Comparison of ENCODE assay signal across 10 mouse cellular contexts in the genomic region with DNA sequence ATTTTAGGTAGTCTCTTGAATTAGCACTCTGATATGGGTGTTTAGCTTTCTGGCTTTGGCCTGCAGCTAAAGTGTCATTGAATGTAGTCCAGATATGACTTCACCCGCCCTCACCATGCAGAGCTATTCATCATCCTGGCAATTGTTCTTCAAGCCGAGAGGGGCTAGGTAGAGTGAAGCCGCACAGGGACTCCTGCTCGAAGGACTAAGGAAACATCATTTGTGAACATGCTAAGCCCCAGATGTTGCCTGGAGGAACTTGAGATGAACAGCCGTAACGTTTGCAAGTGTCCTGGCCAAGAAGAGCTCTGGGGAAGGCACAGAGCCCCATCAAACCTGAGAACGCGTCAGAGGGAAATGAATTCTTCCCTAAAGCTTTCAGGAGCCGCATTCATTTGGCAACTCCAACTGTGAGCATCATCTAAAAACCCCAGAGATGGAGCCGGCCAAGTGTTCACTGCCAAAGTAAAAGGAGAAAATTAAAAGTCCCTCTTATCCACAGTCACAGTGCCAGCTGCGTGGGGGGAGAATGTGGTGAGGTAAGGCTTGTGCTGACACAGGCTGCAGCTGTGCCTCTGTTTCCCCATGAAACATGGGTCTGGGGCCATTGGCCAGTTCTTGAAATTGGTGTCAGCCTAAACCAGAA. TPM values are rescaled to one million over a fixed set of nuclear protein-coding genes. Genes with fewer than 3 reads are reported as not detected.
DNase-seq lines count a peak whose midpoint lies in the region; ATAC-seq and TF ChIP-seq lines count a peak whose summit lies in the region.
"Had no signal": no experiment of that assay in that cellular context is flagged by ENCODE, and none has a peak within 500 bp of the region (broad histone marks: within the 10 kb centered on the region; RNA-seq: fewer than 3 reads in every experiment).

No protein-coding gene starts in this region.

- ATAC-seq in frontal cortex, adult (ENCODE audit: low TSS enrichment) = peak; percentile 91
- ATAC-seq in forebrain, postnatal 0 days = peak; percentile 26; the same call in 1 of the 2 replicates
- ATAC-seq in erythroid progenitor cell, adult 5-6 weeks (replicated peaks; ENCODE audit: low FRiP score, poor library complexity, severe bottlenecking) = no peak

- H3K9me3 ChIP-seq in forebrain, postnatal 0 days (ENCODE audit: low read length) = no peaks in the 10 kb centered on the region
- no peaks in the 10 kb centered on the region for H3K9me3 ChIP-seq in limb, embryonic 10.5 days (replicated peaks)
- H3K9me3 ChIP-seq: lung, embryonic 15.5 days had no signal

- H3K4me3 ChIP-seq in forebrain, postnatal 0 days (ENCODE audit: low read depth, low read length) = no peak overlapping the region
- H3K4me3 ChIP-seq in limb, embryonic 10.5 days = no peak overlapping the region
- H3K4me3 ChIP-seq: lung, embryonic 15.5 days had no signal

- no peak for DNase-seq in frontal cortex, postnatal 14 days (ENCODE audit: low spot score in 2 of 2)
- peak; percentile 45 for DNase-seq in adrenal gland, postnatal 14 days
- peak; percentile 54 for DNase-seq in forebrain, postnatal 0 days
- DNase-seq in limb, embryonic 10.5 days (ENCODE audit: low spot score) = no peak
- no peak for DNase-seq in embryo, embryonic 10 days (ENCODE audit: low spot score)
- no peak for DNase-seq in embryo, embryonic 11 days

- H3K4me1 ChIP-seq in forebrain, postnatal 0 days (ENCODE audit: insufficient read depth) = peaks cover 25% of the 10 kb centered on the region
- H3K4me1 ChIP-seq in limb, embryonic 10.5 days = peaks cover 54% of the 10 kb centered on the region

- H3K4me2 ChIP-seq in forebrain, postnatal 0 days (ENCODE audit: low read depth) = no peak overlapping the region
- H3K4me2 ChIP-seq: lung, embryonic 15.5 days had no signal

- no peaks in the 10 kb centered on the region for H3K36me3 ChIP-seq in forebrain, postnatal 0 days (ENCODE audit: insufficient read depth)
- H3K36me3 ChIP-seq in limb, embryonic 10.5 days = peaks cover 8% of the 10 kb centered on the region; the same call in 1 of the 2 replicates
- H3K36me3 ChIP-seq: lung, embryonic 15.5 days had no signal

- TF ChIP-seq CTCF in forebrain, postnatal 0 days (IDR thresholded peaks at IDR 0.05; ENCODE audit: low read depth) = no peak

- 43% methylated on average over 11 of the region's 11 CpGs for WGBS in forebrain, postnatal 0 days
- 83% methylated on average over 11 of the region's 11 CpGs for WGBS in limb, embryonic 10.5 days

- H3K27ac ChIP-seq in forebrain, postnatal 0 days (ENCODE audit: low read depth, low read length) = no peak overlapping the region
- peak overlapping the region; percentile 75 for H3K27ac ChIP-seq in limb, embryonic 10.5 days
- H3K27ac ChIP-seq: lung, embryonic 15.5 days had no signal

- H3K9ac ChIP-seq in forebrain, postnatal 0 days = no peak overlapping the region
- H3K9ac ChIP-seq: lung, embryonic 15.5 days had no signal

- H3K27me3 ChIP-seq in forebrain, postnatal 0 days (ENCODE audit: insufficient read depth, low read length) = no peaks in the 10 kb centered on the region
- H3K27me3 ChIP-seq in limb, embryonic 10.5 days (ENCODE audit: low read depth, poor library complexity, severe bottlenecking) = no peaks in the 10 kb centered on the region
- H3K27me3 ChIP-seq: lung, embryonic 15.5 days had no signal

RNA-seq across cellular contexts. Expression of a gene that starts 10.8 kb away (rescaled TPM):
- 0.30 TPM in 1 of 2 replicates, not detected in the other for total RNA-seq in adrenal gland, postnatal 14 days (2021)
- 1.1 TPM in 1 of 2 replicates, not detected in the other for total RNA-seq in forebrain, postnatal 0 days (2014; rRNA removed)
- polyA plus RNA-seq in forebrain, postnatal 0 days (2015; fragmentation: Nextera tagmentation; extraction: Ambion mirVana) = 0.29 and 0.69 TPM in 2 replicates
- polyA plus RNA-seq in limb, embryonic 10.5 days (2016; fragmentation: Nextera tagmentation; extraction: Ambion mirVana) = 0.38 TPM in 2 replicates
- not detected in 2 replicates for total RNA-seq in erythroid progenitor cell, adult 5-6 weeks (2015; ENCODE audit: low replicate concordance)
- total RNA-seq in erythroid progenitor cell, adult 5-6 weeks (2017; ENCODE audit: low replicate concordance) = not detected in 2 replicates

RNA-seq across cellular contexts. Expression of a gene that starts 39.0 kb away (rescaled TPM):
- total RNA-seq in adrenal gland, postnatal 14 days (2021) = not detected in 2 replicates
- not detected in 2 replicates for total RNA-seq in forebrain, postnatal 0 days (2014; rRNA removed)
- polyA plus RNA-seq in forebrain, postnatal 0 days (2015; fragmentation: Nextera tagmentation; extraction: Ambion mirVana) = 0.11 TPM in 1 of 2 replicates, not detected in the other
- 0.23 and 0.35 TPM in 2 replicates for polyA plus RNA-seq in limb, embryonic 10.5 days (2016; fragmentation: Nextera tagmentation; extraction: Ambion mirVana)
- total RNA-seq in erythroid progenitor cell, adult 5-6 weeks (2015; ENCODE audit: low replicate concordance) = not detected in 2 replicates
- total RNA-seq in erythroid progenitor cell, adult 5-6 weeks (2017; ENCODE audit: low replicate concordance) = not detected in 2 replicates
- polyA plus RNA-seq: lung, embryonic 15.5 days; neural tube, embryonic 14.5 days had no signal

RNA-seq across cellular contexts. Expression of a gene that starts 43.8 kb away (rescaled TPM):
- 6.8 and 8.2 TPM in 2 replicates for total RNA-seq in adrenal gland, postnatal 14 days (2021)
- total RNA-seq in forebrain, postnatal 0 days (2014; rRNA removed) = 10.2 and 14.1 TPM in 2 replicates
- 8.8 and 10.6 TPM in 2 replicates for polyA plus RNA-seq in forebrain, postnatal 0 days (2015; fragmentation: Nextera tagmentation; extraction: Ambion mirVana)
- 28.8 and 33.1 TPM in 2 replicates for polyA plus RNA-seq in limb, embryonic 10.5 days (2016; fragmentation: Nextera tagmentation; extraction: Ambion mirVana)
- 3.2 and 49.0 TPM in 2 replicates for total RNA-seq in erythroid progenitor cell, adult 5-6 weeks (2015; ENCODE audit: low replicate concordance)
- 3.1 and 5.5 TPM in 2 replicates for total RNA-seq in erythroid progenitor cell, adult 5-6 weeks (2017; ENCODE audit: low replicate concordance)

Comparison
In these comparisons a context has a peak if more than half of its experiments do, and no peak if none do; other contexts are left out.
1. DNase-seq: peak in adrenal gland, postnatal 14 days (single experiment) and forebrain, postnatal 0 days (single experiment); none in frontal cortex, postnatal 14 days (0 of 2), limb, embryonic 10.5 days (single experiment), embryo, embryonic 10 days (single experiment) and embryo, embryonic 11 days (single experiment).